Mouse (Mus musculus) kidney, adult 2 months (tissue): ENCODE measurements at regions not wholly inside any gene's neighbourhood (a gene's known extent, or its start where the extent isn't known, plus 50 kb on each side); places are given as distances from the start of the nearest gene placed in this dataset.

Experiments used
- CTCF ChIP-seq: fragments of 200-500 bp; conservative IDR thresholded peaks from 2 replicates; pipeline ENCODE4 v1.5.1; 2011; ENCODE audit warnings: low read depth, mild to moderate bottlenecking, control low read depth, low read length, moderate library complexity, mixed read lengths; ENCODE audit not compliant: insufficient read depth, insufficient read length
- POLR2A ChIP-seq: fragments of 200-500 bp; IDR thresholded peaks from one replicate; pipeline ENCODE4 v1.6.1; 2011; ENCODE audit warnings: low read depth, low read length, control low read depth

GRCm38 (mm10) chr17:9741321-9741720, 71.8 kb upstream of the Pabpc6 start:
- TF ChIP-seq CTCF = no peak
- no peak for TF ChIP-seq POLR2A
